Mouse (Mus musculus): ENCODE results near the gene Traf3ip1.
"Not testable (repeated sequence)": the region's sequence is repeated elsewhere in the genome, so short reads cannot be mapped to it uniquely, and the experiment has no call there.

Gene Traf3ip1

DNA sequence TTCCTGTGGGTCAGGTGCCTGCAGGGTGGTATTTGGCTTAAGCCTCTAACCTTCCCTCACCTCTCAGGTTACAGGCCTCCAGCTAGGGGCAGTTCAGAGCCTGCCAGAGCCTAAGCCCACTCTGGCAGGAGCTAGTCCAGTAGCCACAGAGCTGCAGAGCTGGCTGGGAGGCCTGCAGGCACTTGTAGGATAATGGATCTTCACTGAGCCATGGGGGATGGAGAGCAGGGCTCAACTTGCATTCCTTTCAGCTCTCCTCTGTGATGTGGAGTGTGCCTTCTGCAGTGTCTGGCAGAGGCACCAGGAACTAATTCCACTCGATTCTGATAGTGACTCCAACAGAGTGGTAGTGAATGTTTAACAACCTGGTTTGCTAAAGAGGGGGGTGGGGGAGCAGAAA, 29.2 kb upstream of the Traf3ip1 start:
- CTCF ChIA-PET: no interaction called here

DNA sequence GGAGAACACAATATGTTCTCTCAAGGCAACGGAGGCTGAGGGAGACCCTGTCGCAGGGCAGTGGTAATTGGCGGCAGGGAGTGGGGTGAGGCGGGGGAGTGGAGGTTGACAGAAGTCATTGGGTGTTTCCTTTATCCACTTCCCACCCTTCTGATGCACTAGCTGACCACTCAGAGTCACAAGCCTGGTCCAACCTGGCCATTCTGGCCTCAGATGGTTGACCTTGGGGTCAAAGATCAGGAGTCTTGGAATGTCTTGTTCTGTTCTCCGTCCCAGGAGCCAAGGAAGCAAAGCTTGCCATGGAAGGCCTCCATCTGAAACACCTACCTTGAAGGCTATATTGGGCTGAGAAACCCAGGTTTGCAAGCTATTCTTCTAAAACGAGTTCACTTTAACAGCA, 28.3 kb upstream of the Traf3ip1 start:
- CTCF ChIA-PET: no interaction called here

DNA sequence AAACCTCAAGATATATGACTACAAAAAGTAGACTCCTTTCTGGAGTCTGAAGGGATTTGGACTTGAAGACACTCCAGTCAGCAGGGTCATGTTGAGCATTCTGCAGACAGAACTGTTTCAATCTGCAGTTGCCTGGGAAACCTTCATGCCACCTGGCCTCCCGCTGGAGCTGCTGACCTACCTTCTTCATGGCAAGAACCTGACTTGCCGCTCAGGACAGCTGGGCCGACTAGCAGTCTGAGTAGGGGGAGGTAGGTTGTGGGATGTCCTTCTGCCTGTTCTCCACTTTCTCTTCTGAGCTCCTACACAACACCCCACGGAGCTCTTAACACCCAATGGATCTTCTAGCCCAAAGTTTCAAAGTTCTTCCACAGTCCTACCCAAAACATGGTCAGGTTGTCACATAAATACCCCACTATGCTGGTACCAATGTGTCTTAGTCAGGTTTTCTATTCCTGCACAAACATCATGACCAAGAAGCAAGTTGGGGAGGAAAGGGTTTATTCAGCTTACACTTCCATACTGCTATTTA, 24.5 kb upstream of the Traf3ip1 start:
- CTCF ChIA-PET: no interaction called here

DNA sequence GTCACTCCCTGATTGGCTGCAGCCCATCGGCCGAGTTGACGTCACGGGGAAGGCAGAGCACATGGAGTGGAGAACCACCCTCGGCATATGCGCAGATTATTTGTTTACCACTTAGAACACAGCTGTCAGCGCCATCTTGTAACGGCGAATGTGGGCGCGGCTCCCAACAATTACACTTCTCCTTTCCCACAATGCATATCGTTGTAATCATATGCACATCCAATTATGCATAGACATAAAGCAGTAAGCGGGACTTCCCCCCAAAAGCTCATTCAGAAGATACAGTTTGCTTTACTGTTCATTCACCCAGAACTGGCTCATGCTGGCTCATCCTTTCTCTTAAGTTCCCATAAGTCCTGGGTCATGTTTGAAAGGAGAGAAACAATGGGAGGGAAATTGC, 16.3 kb upstream of the Traf3ip1 start:
- CTCF ChIA-PET: not testable (repeated sequence)

DNA sequence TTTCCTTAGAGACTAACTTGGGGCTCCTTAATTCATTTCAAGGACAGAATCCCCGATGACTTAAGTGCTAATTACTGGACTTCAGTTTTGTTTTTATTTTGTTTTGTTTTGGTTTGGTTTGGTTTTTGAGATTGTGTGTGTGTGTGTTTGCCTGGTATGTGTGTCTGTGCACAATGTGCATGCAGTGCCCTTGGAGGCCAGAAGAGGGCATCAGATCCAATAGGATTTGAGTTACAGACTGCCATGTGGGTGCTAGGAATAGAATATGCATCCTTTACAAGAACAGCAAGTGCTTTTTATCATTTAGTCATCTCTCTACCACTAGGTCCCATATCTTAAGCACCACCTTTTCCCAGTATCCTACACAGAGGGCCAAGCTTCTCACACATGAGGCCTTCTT, 15.5 kb upstream of the Traf3ip1 start:
- CTCF ChIA-PET: no interaction called here

DNA sequence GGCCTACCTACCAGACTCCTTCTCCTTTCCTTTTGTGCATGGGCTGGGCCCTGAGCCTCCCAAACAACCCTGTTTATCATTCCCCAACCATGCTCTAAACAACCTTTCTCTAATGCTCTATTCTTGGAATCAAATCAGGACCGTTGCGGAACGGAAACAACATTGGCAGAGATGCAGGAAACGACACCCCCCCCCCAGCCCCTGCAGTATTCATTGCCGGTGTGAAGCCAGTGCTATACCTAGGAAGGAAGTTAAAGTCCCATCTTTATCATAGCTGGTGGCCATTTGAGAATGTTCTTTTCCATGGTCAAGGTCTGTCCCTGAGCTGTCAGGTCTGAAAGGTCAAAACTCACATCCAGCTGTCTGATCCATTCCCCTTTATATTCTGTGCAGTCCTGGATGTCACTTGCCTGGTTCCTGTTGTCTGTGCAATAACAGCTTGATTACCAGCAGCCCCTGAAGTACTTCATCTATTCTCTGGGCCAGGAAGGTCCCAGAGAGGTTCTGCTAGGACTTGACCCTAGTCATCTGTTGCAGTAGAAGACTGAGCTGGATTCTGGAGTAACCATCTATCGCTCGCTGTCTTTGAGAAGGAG, 11.7 kb upstream of the Traf3ip1 start:
- CTCF ChIA-PET: interaction anchor here (0.7 kb wide), 2 partner anchors 10 to 76 kb away, joined by 13 to 16 read pairs; no protein-coding TSS in a partner anchor

DNA sequence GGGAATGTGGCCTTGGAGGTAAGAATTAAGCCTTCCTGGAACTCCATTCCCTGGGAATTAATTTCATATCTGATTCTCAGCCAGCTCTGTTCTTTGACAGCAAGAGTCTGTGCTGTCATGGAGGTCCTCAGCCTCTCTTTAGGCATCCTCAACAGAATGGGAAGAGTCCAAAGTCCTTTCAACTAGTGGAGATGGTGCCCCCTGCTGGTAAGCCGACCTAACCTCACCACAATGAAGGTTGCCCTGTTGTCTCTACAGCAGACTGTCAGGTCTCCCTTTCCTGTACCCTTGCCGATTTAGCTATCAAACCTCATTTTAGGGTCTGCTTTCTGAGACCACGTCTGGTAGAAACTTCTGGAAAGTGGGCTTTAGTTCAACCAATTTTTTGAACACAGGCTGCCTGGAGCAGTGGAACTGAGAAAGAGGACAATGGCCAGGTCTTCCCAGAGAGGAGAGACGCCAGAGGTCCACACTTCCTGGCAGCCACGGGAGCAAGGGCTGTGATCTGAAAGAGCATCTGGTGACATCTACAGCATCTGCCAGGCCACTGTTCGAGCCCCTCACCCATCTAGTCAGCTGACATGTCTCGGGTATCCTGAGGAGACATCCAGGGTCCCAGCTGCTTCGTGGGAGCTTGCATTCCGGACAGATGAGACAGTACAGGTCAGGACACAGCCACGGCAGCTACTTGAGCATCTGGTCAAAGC, 11.0 kb upstream of the Traf3ip1 start:
- CTCF ChIA-PET: interaction anchor here (0.7 kb wide), 1 partner anchor 9 kb away, joined by 16 read pairs; no protein-coding TSS in a partner anchor

DNA sequence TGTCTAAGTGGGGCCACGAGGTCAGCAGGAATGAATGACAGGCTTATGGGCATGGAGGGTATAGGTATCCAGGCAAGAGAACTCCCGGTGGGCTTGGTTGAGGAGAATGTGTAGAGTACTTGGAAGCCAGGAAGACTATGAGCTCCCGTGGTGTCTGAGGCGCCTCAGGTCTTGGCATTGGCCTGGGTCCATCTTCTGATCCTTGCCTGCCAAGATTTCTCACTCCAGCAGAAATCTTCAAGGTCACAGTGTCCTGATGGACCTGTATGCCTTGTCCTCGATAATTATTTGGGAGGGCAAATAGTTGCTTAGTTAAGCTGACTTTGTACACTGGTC, 10.5 kb upstream of the Traf3ip1 start:
- CTCF ChIA-PET: interaction anchor here (0.8 kb wide), 1 partner anchor 82 kb away, joined by 3 read pairs; no protein-coding TSS in a partner anchor

DNA sequence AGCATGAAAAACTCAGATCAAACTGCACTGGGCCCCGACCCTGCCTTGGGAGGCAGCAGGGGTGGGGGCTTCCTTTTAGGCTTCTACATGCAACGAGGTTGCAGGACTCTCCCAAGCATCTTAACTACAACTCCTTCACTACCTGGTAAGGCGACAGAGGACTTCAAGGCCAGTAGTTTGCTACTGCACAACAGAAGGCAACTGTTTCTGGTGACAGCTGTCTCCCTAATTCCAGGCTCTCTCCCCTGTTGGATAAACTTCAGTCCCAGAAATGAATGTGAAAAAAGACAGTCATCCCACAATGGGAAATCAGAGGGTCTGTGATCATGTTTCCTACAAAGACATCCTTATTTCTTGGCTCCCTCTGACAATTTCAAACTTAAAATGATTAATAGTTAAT, 9.0 kb upstream of the Traf3ip1 start:
- CTCF ChIA-PET: no interaction called here

DNA sequence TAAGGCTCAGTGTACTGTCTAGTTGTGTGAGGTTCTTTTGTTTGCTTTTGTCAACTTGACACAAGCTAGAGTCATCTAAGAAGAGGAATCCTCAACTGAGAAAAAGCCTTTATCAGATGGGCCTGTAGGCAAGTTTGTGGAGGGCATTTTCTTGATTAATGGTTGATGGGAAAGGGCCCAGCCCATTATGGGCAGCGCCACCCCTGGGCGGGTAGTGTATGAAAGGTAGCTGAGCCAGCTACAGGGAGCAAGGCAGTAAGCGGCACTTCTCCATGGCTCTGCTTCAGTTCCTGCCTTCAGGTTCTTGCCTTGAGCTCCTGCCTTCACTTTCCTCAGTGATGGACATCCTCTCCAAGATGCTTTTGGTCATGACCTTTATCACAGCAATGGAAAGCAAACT, 8.3 kb upstream of the Traf3ip1 start:
- CTCF ChIA-PET: no interaction called here

DNA sequence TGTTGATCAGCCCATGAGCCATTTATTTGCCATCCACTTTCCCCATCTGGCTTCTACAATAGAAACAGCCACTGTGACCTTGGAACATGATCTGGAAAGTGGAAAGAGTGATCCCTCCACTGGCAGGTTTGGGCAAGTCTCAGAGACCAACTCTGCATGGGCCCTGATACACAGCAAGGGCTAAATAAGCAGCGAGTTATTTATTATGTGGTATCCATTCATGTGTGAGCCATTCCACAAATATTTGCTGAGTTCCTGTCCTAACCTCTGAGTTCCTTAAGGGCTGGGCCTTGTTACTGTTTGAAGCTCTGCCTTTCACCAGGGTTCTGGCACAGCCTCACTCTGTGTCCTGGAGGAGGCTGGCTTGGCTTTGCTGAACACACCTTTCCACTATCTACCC, 4.1 kb upstream of the Traf3ip1 start:
- CTCF ChIA-PET: interaction anchor here (0.7 kb wide), 1 partner anchor 32 kb away, joined by 16 read pairs; no protein-coding TSS in a partner anchor

DNA sequence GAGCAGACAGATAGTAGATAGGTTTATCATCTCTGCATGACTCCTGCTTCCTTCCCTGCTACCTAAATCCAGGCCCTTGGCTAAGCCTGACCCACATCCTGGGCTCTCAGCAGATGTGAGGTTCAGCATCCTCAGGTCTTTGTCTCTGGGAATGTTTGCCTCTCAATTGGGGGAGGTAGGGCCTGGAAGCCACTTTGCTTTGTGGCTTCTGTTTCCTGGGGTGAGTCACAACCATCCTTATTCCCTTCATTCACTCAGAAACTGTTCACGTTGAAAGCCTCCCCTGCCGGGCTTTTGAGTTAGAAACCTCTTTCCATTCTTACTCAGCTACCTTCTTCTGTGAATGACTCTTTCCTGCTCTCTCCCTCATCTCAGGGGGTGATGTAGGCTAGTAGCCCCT, 1.7 kb upstream of the Traf3ip1 start:
- CTCF ChIA-PET: interaction anchor here (0.5 to 1.0 kb wide), 2 partner anchors 10 to 19 kb away, joined by 7 to 16 read pairs; no protein-coding TSS in a partner anchor

DNA sequence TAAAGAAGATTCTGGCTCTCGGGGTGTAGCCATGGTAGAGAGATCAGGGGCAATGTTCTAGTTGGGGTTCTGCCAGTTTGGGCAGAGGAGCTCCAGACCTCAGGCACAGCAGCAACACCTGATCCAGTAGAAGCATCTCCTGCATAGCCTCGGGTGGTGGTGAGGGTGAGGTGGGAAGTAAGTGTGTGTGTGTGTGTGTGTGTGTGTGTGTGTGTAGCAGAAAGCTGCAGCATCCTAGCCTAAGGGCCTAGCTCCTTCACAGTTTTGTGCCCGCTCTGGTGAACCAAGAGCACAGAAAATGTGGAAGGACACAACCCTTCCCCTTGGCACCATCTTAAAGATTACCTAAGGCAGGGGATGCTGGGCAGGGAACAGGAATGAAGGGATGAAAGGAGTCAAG, 509 bp upstream of the Traf3ip1 start:
- CTCF ChIA-PET: interaction anchor here (0.6 kb wide), 1 partner anchor 537 kb away, joined by 3 read pairs; no protein-coding TSS in a partner anchor

DNA sequence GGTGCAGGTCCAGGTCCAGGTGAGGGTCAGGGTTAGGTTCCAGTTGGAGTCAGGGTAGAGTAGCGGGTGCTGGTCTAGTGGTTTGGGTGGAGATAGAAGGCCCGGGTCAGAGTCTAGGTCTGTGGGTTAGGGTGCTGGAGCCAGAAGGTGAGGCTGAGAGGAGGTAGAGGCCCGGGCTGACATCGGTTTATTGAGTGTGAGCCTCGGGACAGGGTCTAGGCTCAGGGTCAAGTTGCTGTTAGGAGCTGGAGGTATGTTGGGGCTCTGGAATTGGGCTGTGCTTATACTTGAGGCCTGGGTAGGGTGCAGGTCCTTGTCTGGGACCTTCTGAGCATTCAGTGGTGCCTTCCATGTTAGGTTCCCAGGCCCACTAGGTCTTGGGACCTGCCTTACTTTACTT, 874 bp downstream of the Traf3ip1 start:
- CTCF ChIA-PET: no interaction called here

DNA sequence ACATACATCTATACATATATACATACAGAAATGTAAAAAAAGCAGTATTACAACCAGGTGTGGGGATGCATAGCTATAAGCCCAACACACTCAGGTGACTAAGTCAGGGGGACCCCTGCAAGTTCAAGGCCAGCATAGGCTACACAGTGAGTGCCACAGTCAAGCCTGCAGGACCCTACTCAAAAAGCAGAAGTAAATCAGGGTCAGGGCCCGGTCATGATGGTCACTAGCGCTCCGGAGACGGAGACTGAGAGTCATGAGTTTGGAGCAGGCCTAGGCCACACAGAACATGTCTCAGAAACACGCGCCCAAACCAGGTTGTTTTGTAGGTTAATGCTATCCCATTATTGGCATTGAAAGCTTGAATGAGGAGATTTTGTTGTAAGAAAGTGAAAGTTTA, 4.1 kb downstream of the Traf3ip1 start:
- CTCF ChIA-PET: interaction anchor here (0.7 kb wide), 2 partner anchors 40 to 692 kb away, joined by 3 to 6 read pairs; no protein-coding TSS in a partner anchor

DNA sequence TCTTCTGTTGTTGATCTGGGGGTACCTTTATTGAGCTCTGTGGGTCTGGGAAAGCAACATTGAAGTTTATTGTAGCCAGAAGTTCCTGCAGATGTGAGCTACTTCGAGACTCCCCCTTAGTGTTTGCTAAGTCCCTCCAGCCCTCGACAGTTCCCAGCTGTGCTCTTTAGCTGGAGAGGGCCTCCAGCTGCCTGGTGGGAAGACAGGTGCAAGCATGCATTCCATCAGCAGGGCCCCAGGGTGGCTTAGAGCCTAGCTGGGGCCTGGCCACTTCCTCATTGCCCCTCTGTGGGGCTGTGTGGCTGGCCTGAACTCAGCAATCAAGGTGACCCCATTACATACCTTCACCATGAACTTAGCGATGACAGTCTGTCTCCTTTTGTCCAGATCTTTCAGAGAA, 10.2 kb downstream of the Traf3ip1 start:
- CTCF ChIA-PET: no interaction called here

DNA sequence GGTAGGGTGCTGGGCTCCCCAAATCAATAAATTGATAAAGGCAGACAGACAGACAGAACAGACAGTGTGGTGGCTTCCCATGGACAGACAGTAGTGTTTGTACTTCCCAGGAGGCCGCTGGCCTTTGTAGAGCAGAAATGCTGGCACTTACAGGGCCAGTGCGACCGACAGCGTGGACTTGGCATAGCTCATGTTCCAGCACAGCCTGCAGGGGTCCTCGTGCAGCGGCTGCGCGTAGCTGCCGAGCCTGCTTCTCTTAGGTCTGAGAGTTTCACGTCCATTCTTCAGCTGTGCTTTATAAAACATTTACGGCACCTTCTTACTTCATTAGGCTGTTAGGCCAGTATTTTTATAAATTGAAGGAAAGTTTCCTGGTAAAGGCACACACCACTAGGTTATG, 20.5 kb downstream of the Traf3ip1 start:
- CTCF ChIA-PET: no interaction called here

DNA sequence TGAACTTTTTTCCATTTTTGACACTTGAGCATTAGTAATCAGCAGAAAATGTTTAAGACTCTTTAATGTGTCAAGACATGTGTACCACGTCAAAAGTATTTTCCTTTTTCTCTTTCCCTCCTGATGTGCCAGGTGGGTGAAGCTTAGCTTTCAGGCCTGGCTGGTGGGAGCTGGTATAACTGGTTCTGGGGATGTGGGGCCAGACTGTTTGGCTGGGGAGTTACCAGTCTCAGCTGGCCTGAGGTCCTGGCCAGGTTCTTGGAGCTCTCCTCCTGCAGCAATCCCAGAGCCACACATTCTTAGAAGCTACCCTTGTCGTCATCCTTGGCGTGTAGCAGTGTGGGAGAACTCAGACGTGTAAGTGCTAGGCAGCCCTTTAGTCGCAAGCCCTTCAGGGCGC, 21.2 kb downstream of the Traf3ip1 start:
- CTCF ChIA-PET: no interaction called here

DNA sequence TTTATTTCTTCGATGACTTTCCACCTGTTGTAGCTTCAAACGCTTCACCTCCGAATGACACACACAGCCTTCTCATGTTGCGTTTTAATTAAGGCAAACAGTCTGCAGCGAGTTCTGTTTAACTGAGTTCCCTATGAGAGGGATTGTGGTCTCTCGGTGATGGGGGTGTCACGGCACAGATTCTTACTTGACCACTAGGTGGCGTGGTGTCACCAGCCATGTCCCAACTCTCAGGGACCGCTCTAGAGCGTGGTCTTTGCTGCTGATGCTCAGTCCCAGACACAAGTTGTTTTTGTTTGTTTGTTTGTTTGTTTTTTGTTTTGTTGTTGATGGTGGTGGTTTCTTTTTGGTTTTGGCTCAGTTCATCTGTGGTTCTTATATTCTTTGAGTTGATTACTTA, 29.3 kb downstream of the Traf3ip1 start:
- CTCF ChIA-PET: interaction anchor here (0.6 to 1.0 kb wide), 3 partner anchors 75 to 1088 kb away, joined by 3 to 8 read pairs (median 5); no protein-coding TSS in a partner anchor

DNA sequence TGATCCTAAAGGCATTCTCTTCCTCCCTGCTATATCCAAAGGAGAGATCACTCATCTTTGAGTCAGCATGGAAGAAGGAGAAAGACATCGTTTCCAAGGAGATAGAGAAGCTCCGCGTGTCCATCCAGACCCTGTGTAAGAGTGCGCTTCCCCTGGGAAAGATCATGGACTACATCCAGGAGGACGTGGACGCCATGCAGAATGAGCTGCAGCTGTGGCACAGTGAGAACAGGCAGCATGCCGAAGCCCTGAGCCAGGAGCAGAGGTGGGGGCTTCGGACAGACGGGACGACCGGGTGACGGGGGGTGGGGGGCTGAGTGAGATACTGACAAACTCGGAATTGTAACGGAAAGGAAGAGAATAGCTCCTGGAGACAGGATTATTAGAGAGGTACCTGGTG, 31.4 kb downstream of the Traf3ip1 start:
- CTCF ChIA-PET: no interaction called here

DNA sequence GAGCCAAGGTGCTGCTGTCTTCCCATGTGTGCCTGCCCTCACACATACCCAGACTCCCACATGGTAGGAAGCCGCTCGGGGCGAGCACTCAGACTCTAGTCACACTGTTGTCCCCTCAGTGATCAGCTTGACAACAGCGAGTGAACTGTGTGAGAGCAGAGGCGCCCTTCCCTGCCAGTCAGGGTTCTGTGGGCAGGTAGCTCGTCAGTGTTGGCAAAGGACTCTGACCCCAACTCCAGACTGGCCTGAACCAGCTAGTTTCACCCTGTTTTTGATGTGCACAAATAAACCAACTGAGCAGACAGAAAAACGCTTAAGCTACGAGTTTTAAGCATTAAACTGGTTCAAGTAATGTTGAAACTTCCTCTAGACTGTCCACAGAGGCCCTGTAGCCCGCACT, 35.7 kb downstream of the Traf3ip1 start:
- CTCF ChIA-PET: interaction anchor here (0.7 kb wide), 1 partner anchor 37 kb away, joined by 5 read pairs; no protein-coding TSS in a partner anchor

DNA sequence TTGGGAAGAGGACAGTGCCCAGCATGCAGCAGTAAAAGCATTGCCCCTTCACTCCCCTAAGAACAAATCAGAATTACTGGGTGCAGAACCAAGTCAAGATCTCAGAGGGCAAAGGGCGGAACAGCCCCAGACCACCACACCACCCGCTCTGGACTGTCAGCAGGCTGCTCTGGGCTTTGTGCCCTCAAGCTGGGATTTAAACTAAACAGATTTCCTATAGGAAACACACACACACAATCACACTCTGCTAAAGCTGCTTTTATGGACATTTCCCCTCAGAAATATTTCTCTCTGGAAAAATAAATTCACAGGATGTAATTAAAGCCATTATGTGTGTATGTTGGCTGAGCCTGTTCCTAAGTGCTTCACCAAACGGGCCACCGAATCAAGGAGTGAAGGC, 37.8 kb downstream of the Traf3ip1 start:
- CTCF ChIA-PET: no interaction called here

DNA sequence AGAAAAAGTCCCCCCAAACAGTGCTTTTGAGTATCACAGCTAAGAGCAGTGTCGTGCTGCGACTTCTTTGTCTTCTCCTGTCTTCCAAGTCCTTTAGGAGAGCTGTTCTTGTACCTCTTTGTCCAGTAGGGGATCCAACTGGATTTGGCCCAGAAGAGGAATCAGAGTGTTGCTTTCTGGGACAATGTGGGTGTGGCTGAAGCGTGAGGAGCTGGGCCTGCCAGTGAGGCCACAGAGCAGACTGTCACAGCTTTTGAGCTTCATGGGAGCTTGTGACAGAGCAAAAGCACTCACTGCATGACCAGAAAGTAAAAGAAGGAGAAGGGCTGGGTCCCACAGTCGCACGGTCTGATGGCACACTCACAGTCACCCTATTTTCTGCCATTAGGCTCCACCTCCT, 38.4 kb downstream of the Traf3ip1 start:
- CTCF ChIA-PET: no interaction called here

Data from spleen, embryonic (tissue).